Mouse (Mus musculus) neural tube, embryonic 12.5 days (tissue): Measurements from ENCODE around the gene Thbs1. TPM values are rescaled to one million over a fixed set of nuclear protein-coding genes. Genes with fewer than 3 reads are reported as not detected.
"Not testable (repeated sequence)": the region's sequence is repeated elsewhere in the genome, so short reads cannot be mapped to it uniquely, and the experiment has no call there.

Source experiments
- ATAC-seq: fragments of 200-750 bp; cut with Nextera tagmentation; 2 replicates; pipeline ENCODE4 v1.8.0; 2017; ENCODE audit warnings: low read depth, mild to moderate bottlenecking, moderate TSS enrichment, moderate library complexity; ENCODE audit not compliant: low FRiP score
- H3K27ac ChIP-seq: fragments of 300-500 bp; sonication (generic); 2 replicates; pipeline ENCODE4 v1.5.1; 2016
- H3K27me3 ChIP-seq: fragments of 300-500 bp; sonication (generic); replicated peaks from 2 replicates; pipeline ENCODE4 v1.6.1; 2016; ENCODE audit warnings: mild to moderate bottlenecking
- H3K36me3 ChIP-seq: fragments of 300-500 bp; sonication (generic); 2 replicates; pipeline ENCODE4 v1.6.1; 2016; ENCODE audit warnings: mild to moderate bottlenecking
- H3K4me1 ChIP-seq: fragments of 300-500 bp; sonication (generic); 2 replicates; pipeline ENCODE4 v1.6.1; 2016
- H3K4me2 ChIP-seq: fragments of 300-500 bp; sonication (generic); replicated peaks from 2 replicates; pipeline ENCODE4 v1.6.1; 2016; ENCODE audit warnings: mild to moderate bottlenecking
- H3K4me3 ChIP-seq: fragments of 300-500 bp; sonication (generic); 2 replicates; pipeline ENCODE4 v1.5.1; 2016
- H3K9ac ChIP-seq: fragments of 300-500 bp; sonication (generic); 2 replicates; pipeline ENCODE4 v1.6.1; 2016; ENCODE audit warnings: mild to moderate bottlenecking
- H3K9me3 ChIP-seq: fragments of 300-500 bp; sonication (generic); 2 replicates; pipeline ENCODE4 v1.6.1; 2016; ENCODE audit warnings: mild to moderate bottlenecking
- WGBS: fragments of 180-500 bp; shearing (Covaris S2); methylation state at CpG from one replicate; pipeline ENCODE4 v1.1.7; 2016; 5-methylcytosine and 5-hydroxymethylcytosine counted together
- polyA plus RNA-seq: library from polyadenylated mRNA; unstranded; fragments of >200 nt; fragmentation: Nextera tagmentation; extraction: Ambion mirVana; gene quantifications from 2 replicates; pipeline ENCODE4 v1.2.1, GENCODE M21; 2016

The Thbs1 gene
- polyA plus RNA-seq, 1 experiment from 2014 or later: 15.8 TPM

- Histone ChIP-seq H3K4me2 (no peak overlapping the region), H3K9ac (no peak overlapping the region), H3K4me1 (no peaks in the 10 kb centered on the region), H3K27ac (no peak overlapping the region), H3K36me3 (no peaks in the 10 kb centered on the region), H3K9me3 (no peaks in the 10 kb centered on the region), H3K4me3 (no peak overlapping the region), H3K27me3 (no peaks in the 10 kb centered on the region)
- ATAC-seq: no peak
- WGBS: 86% methylated on average over 5 of the region's 5 CpGs
Measured at GRCm38 (mm10) chr2:118127516-118128288, 16.0 kb downstream of the Thbs1 start.

DNA sequence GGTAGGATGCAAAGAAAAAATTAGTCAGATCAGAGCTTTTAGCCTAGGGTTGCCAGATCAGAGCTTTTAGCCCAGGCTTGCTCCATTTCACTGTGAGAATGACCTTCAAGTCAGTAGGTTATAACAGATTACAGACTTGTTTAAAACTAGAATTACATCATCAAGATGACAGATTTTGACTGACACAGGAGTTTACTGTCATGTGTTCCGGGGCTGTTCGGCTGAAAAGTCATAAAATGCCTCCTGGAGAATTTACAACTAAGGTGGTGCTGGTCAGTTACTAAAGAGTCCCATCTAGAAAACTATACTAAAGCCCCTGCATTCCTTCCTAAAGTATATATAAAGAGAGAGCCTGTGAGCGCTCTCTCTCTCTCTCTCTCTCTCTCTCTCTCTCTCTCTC is 16.6 kb downstream of the Thbs1 start:
- no peak overlapping the region for H3K27ac ChIP-seq
- no peaks in the 10 kb centered on the region for H3K9me3 ChIP-seq
- no peak overlapping the region for H3K4me3 ChIP-seq
- no peak for ATAC-seq
- H3K9ac ChIP-seq: no peak overlapping the region
- 26% methylated on average over 3 of the region's 3 CpGs for WGBS
- H3K27me3 ChIP-seq: no peaks in the 10 kb centered on the region
- H3K4me1 ChIP-seq: no peaks in the 10 kb centered on the region
- H3K36me3 ChIP-seq: no peaks in the 10 kb centered on the region
- no peak overlapping the region for H3K4me2 ChIP-seq

DNA sequence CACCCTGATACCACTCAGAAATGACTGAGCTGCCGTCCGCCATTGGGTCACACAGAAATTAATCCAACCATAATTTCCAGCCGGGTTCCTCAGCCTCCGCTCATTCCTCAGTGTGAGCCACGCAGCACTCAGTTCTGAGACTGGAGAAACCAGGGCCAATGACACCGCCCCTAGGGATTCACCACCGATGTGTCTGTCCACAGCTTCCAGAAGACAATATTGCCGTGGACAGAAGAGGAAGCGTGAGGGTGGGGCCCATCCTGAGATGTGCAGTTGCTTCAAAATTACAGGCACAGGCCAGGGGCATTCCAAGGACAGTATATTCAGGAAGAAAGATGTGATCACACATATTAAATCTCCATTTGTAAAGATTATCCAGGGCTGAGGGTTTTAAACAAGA is 25.4 kb downstream of the Thbs1 start:
- WGBS: 92% methylated on average over 9 of the region's 9 CpGs
- H3K9me3 ChIP-seq: no peaks in the 10 kb centered on the region
- no peak overlapping the region for H3K4me3 ChIP-seq
- no peak overlapping the region for H3K4me2 ChIP-seq
- no peaks in the 10 kb centered on the region for H3K36me3 ChIP-seq
- no peak for ATAC-seq
- no peaks in the 10 kb centered on the region for H3K4me1 ChIP-seq
- no peak overlapping the region for H3K27ac ChIP-seq
- no peaks in the 10 kb centered on the region for H3K27me3 ChIP-seq
- no peak overlapping the region for H3K9ac ChIP-seq

DNA sequence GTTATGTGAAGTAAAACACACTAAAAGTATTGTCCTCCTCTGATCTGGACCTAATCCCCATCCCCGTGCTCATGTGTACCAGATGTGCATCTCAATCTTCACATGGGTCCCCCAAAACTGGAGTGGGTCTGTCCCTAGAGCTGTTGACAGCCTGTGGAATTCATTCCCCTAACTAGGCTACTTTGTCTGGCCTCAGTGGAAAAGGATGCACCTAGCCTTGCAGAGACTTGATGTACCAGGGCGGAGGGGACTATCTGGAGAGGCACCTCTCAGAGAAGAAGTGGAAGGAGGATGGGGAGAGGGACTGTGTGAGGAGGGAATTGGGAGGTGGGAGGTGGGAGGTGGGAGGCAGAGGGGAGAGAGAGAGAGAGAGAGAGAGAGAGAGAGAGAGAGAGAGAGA is 26.1 kb downstream of the Thbs1 start:
- no peaks in the 10 kb centered on the region for H3K27me3 ChIP-seq
- H3K36me3 ChIP-seq: no peaks in the 10 kb centered on the region
- H3K27ac ChIP-seq: no peak overlapping the region
- H3K4me2 ChIP-seq: no peak overlapping the region
- ATAC-seq: no peak
- no peaks in the 10 kb centered on the region for H3K9me3 ChIP-seq
- 92% methylated on average over 2 of the region's 2 CpGs for WGBS
- H3K9ac ChIP-seq: no peak overlapping the region
- H3K4me3 ChIP-seq: no peak overlapping the region
- H3K4me1 ChIP-seq: no peaks in the 10 kb centered on the region

GRCm38 (mm10) chr2:118139261-118139660 is 27.6 kb downstream of the Thbs1 start:
- 87% methylated on average over 6 of the region's 6 CpGs for WGBS
- no peaks in the 10 kb centered on the region for H3K27me3 ChIP-seq
- H3K4me1 ChIP-seq: no peaks in the 10 kb centered on the region
- no peaks in the 10 kb centered on the region for H3K36me3 ChIP-seq
- no peak for ATAC-seq
- H3K4me2 ChIP-seq: no peak overlapping the region
- no peak overlapping the region for H3K9ac ChIP-seq
- no peak overlapping the region for H3K27ac ChIP-seq
- H3K9me3 ChIP-seq: no peaks in the 10 kb centered on the region
- no peak overlapping the region for H3K4me3 ChIP-seq

DNA sequence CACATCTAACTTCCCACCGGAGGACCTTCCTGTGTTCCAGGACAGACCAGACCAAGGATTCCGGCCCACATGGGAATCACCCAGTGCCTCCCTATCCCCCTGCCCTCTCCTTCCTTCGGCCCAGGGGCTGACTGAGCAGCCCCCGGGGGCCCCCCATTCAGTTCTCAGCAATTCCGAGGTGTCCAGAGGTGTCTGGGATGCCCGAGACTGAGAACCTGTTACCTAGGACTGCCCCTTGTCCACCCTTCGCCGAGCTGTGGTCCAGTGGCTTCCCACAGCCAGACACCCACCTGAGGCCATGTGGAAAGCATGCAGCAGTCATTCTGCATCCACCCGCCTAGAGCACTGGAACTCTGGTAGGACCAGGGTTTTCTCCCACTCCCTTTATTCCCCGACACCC is 30.0 kb downstream of the Thbs1 start:
- Histone ChIP-seq H3K4me3 (no peak overlapping the region), H3K36me3 (no peaks in the 10 kb centered on the region), H3K9me3 (no peaks in the 10 kb centered on the region), H3K27me3 (no peaks in the 10 kb centered on the region), H3K9ac (no peak overlapping the region), H3K4me2 (no peak overlapping the region), H3K27ac (no peak overlapping the region), H3K4me1 (no peaks in the 10 kb centered on the region)
- 94% methylated on average over 10 of the region's 10 CpGs for WGBS
- ATAC-seq: no peak

DNA sequence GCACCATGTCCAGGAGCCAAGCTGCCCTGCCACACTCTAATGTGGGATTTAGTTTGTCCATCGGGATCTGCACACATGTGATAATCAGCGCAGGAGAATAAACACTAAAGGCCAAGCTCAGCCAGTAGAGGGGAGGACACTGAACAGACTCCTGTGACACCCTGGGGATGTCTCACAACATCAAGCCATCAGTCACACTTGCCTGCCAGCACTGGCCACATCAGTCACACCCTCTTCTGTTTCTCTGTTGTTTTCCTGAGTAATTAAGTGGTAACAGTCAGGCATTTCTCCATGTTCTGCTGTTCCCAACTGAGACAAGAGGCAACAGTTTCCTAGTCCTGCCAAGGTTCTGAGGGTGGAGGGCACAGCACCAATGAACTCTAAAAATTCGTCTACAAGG is 36.1 kb downstream of the Thbs1 start:
- not testable (repeated sequence) for H3K9ac ChIP-seq, H3K36me3 ChIP-seq, H3K9me3 ChIP-seq, H3K4me1 ChIP-seq, ATAC-seq, H3K4me3 ChIP-seq, H3K27ac ChIP-seq, H3K27me3 ChIP-seq, H3K4me2 ChIP-seq
- 35% methylated on average over 3 of the region's 3 CpGs for WGBS

DNA sequence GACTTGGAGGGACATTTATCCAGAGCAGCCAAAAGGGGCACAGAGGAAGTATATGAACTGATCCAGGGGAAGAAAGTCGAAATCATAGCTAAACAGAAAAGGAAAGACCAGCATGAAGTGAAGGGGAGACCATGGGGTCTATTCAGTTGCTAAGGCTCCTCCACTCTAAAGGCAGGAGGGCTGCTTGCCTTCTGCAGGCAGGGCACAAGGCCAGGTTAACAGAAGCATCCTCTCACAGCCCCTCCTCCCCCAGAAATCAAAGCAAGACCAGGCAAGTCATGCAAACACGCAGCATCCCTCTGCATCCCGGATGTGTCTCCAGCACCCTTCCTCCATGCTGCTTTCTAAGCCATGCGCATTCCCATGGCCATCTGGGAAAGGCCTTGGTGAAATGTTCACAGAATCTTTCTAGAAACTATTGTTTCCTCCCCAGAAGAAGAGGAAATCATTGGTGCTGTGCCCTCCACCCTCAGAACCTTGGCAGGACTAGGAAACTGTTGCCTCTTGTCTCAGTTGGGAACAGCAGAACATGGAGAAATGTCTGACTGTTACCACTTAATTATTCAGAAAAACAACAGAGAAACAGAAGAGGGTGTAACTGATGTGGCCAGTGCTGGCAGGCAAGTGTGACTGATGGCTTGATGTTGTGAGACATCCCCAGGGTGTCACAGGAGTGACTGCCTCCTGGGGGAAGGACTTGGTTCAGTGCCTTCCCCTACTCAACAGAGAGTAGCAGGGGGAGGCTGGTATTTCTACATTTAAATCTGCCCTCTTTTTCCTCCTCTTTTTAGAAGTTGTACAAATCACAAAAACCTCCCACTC is 36.9 kb downstream of the Thbs1 start:
- no peaks in the 10 kb centered on the region for H3K4me1 ChIP-seq
- no peaks in the 10 kb centered on the region for H3K9me3 ChIP-seq
- H3K27me3 ChIP-seq: no peaks in the 10 kb centered on the region
- no peak overlapping the region for H3K9ac ChIP-seq
- H3K27ac ChIP-seq: no peak overlapping the region
- H3K4me2 ChIP-seq: no peak overlapping the region
- no peak for ATAC-seq
- no peak overlapping the region for H3K4me3 ChIP-seq
- no peaks in the 10 kb centered on the region for H3K36me3 ChIP-seq
- WGBS: 75% methylated on average over 4 of the region's 4 CpGs

DNA sequence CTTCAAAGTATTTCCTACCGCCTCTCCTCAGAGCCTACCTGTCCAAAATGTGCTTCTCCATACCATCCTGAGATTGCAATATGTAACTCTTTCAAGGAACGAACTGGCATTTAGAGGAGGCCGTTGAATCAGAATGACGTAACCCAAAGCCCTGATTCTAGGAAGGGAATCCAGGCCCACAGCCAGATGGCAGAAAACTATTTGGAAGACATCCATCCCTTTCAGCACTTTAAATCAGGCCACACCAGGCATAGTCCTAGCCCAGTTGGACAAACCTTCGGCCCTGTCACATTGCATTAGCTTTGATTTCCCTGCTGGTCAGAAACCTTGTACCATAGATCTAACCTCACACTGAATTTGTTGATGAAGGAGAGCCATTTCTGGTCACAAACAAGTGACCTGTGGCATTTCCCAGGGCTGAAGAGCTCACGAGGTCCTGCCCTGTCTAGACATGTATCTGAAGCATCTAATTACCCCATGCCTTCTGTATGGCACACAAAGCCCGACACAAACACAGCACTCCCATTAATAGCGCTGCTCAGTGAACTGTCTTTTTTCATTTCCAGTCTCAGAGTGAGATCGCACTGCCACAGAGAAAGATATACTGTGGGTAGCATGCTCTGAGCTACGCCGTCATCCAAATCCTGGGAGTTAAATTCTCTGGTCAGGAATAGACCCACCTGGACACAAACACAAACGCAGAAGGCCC is 38.3 kb downstream of the Thbs1 start:
- 76% methylated on average over 12 of the region's 12 CpGs for WGBS
- H3K9me3 ChIP-seq: no peaks in the 10 kb centered on the region
- H3K4me1 ChIP-seq: no peaks in the 10 kb centered on the region
- no peaks in the 10 kb centered on the region for H3K36me3 ChIP-seq
- H3K27ac ChIP-seq: no peak overlapping the region
- no peak overlapping the region for H3K9ac ChIP-seq
- H3K27me3 ChIP-seq: no peaks in the 10 kb centered on the region
- no peak overlapping the region for H3K4me3 ChIP-seq
- no peak for ATAC-seq
- no peak overlapping the region for H3K4me2 ChIP-seq

DNA sequence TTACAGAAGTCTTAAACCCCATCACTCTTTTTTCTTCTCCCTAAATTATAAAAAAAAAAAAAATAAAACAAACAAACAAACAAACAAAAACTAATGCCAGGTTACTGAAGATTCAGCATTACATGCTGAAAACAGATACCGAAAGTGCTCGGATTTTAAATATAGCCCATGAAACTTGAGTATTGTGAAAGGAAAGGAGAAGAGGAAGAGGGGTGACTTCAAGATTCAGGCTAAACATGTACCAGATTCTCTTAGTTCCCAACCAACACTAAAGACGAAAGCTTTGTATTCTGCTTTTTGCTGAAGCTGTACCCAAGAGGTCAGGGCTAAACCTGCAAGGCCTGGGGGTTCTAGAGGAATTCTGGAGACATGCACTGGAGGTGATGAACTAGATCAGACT is 46.4 kb downstream of the Thbs1 start:
- Histone ChIP-seq H3K9ac (no peak overlapping the region), H3K9me3 (no peaks in the 10 kb centered on the region), H3K27me3 (no peaks in the 10 kb centered on the region), H3K4me1 (peaks cover 8% of the 10 kb centered on the region; the same call in 1 of the 2 replicates), H3K4me3 (no peak overlapping the region), H3K36me3 (no peaks in the 10 kb centered on the region), H3K4me2 (no peak overlapping the region), H3K27ac (no peak overlapping the region)
- no peak for ATAC-seq
- WGBS: 95% methylated on average over 3 of the region's 3 CpGs

DNA sequence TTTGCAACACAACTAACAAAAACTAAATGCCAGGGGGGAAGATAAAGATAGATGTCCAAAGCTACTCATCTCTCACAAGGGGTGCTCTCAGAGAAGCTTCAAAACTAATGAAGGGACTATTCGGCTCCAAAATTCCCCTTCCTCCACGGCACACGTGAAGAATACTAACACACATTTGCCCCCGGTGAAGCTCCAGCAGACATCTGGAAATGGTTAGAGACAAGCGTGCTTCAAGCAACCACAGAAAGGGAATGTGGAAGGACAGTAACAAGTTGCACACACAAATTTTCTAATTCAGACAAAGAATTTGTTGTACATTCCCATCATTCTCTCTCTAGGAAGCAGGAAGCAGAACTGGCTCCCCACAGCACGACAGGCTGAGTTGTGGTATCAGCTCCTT is 47.5 kb downstream of the Thbs1 start:
- no peak overlapping the region for H3K4me3 ChIP-seq
- H3K9me3 ChIP-seq: no peaks in the 10 kb centered on the region
- ATAC-seq: no peak
- WGBS: 66% methylated on average over 6 of the region's 6 CpGs
- H3K4me2 ChIP-seq: no peak overlapping the region
- H3K27ac ChIP-seq: no peak overlapping the region
- H3K36me3 ChIP-seq: no peaks in the 10 kb centered on the region
- no peak overlapping the region for H3K9ac ChIP-seq
- H3K4me1 ChIP-seq: peaks cover 8% of the 10 kb centered on the region; the same call in 1 of the 2 replicates
- no peaks in the 10 kb centered on the region for H3K27me3 ChIP-seq

- Histone ChIP-seq H3K9me3 (no peaks in the 10 kb centered on the region), H3K9ac (no peak overlapping the region), H3K27ac (no peak overlapping the region), H3K4me3 (no peak overlapping the region), H3K36me3 (no peaks in the 10 kb centered on the region), H3K4me2 (no peak overlapping the region), H3K4me1 (peaks cover 8% of the 10 kb centered on the region; the same call in 1 of the 2 replicates), H3K27me3 (no peaks in the 10 kb centered on the region)
- WGBS: 11% methylated on average over 6 of the region's 6 CpGs
- ATAC-seq: no peak
Measured at GRCm38 (mm10) chr2:118160547-118160946, 48.9 kb downstream of the Thbs1 start.
